Mouse (Mus musculus): ENCODE data around the gene Slc6a4. TPM values are rescaled to one million over a fixed set of nuclear protein-coding genes. Genes with fewer than 3 reads are reported as not detected.

Gene Slc6a4
- polyA plus RNA-seq (2012; rRNA removed), result 7.4 and 9.0 TPM in 2 replicates

DNA sequence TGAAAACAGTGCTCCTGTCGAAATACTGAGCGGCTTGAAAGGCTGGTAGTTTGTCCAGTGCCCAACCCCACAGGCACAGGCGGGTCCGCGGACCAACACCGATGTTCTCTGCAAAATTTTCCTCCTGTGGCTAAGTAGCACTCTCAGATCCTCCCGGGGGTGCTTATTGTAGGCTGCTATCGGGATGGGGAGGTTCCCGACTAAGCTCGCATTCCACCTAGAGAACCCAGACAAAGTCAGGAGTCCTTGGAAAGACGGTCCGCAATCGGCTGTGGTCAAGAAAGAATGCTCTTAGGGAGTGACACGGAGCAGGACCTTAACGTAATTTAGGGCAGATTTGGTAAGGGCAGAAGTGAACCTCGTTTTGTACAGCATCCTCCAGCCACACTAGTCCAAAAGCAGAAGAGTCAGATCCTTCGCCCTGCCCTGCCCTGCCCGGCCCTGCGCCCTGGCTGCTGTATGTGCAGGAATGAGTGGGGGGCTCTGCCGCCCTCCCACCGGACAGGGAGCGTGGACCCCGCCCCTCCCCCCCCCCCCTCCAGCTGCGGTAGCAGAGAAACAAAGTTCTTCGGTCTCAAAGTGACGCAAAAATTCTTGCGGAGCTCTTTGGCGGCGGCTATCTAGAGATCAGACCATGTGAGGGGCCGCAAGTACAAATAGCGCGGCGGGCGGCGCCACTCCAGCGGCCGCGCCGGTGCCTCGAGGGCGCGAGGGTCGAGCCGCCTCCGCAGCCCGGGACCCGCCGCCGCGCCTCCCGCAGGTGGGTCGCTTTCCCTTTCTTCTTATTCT lies at the start of gene Slc6a4:
Slc6a4 (plus strand) TSS at position 688 of the 789 bp plus-strand sequence.

DNA sequence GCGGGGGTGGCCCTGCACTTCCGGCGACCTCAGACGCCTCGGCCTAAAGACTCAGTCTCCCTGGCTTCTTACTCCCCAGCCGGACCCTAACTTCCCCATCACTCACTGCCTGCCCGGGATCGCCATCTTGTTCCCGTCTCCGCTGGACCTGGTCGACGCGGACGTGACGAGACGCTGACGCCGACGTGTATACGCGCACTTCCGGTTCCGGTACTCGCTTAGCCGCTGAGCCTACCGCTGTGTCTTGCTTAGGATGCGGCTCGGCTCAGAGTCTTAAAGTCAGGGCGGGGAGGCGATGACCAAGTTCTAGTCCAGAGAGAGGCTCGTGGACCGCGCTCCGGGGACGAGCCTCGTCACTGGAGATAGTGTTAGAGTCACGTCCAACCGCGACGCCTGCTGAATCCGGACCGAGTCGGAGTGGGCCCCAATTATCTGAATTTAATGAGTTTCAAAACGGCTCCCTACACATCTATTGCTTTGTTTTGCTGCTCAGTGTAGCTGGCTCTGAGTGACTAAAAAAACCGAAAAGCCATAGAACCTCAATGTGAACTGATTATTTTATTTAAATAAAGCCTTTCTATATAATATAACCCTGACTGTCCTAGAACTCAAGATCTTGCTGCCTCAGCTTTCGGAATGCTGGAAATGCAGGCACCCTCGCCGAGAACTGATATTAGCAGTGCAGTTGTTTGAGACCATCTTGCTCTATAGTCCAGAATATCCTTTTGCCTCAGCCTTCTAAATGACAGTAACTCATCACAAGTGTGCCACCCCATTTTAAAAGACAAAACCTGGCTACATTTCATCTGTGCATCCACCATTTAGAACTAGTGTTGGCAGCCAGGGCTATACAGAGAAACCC lies 80.1 kb downstream of the Slc6a4 start, which contains the start of gene Nsrp1:
Nsrp1 (minus strand) TSS at position 163 of the 862 bp plus-strand sequence.

Other genes with a start within 250 kb of the Slc6a4 start
- gene Gosr1, start 235.0 kb upstream of the Slc6a4 start, polyA plus RNA-seq (2012; rRNA removed), result 14.2 and 16.0 TPM in 2 replicates
- 55.8 and 60.5 TPM in 2 replicates for gene Cpd, start 151.6 kb upstream of the Slc6a4 start, polyA plus RNA-seq (2012; rRNA removed)
- gene Tmigd1, start 96.4 kb upstream of the Slc6a4 start, polyA plus RNA-seq (2012; rRNA removed), result 4.0 and 5.0 TPM in 2 replicates
- gene Blmh, start 73.8 kb upstream of the Slc6a4 start, polyA plus RNA-seq (2012; rRNA removed), result 8.5 and 8.9 TPM in 2 replicates
- 0.44 and 0.74 TPM in 2 replicates for gene Nsrp1, start 79.8 kb downstream of the Slc6a4 start, polyA plus RNA-seq (2012; rRNA removed)
- gene Efcab5, start 190.4 kb downstream of the Slc6a4 start, polyA plus RNA-seq (2012; rRNA removed), result 0.54 and 0.76 TPM in 2 replicates
- gene Ssh2, start 217.7 kb downstream of the Slc6a4 start, polyA plus RNA-seq (2012; rRNA removed), result 6.1 and 6.4 TPM in 2 replicates

All from colon, adult 2 months (tissue).